ENCODE assay signal across 8 mouse cellular contexts in genomic region chr9:57764974-57765363, GRCm38 (mm10). TPM values are rescaled to one million over a fixed set of nuclear protein-coding genes. Genes with fewer than 3 reads are reported as not detected.
DNase-seq lines count a peak whose midpoint lies in the region; ATAC-seq and TF ChIP-seq lines count a peak whose summit lies in the region.

No protein-coding gene starts in this region.

- peak; percentile 95 for DNase-seq in A20 (ENCODE audit: low read depth, low spot score)
- peak; percentile 96 for DNase-seq in embryonic facial prominence, embryonic 14.5 days (ENCODE audit: low spot score)
- peak; percentile 95 for DNase-seq in heart, adult 8-10 months (ENCODE audit: low spot score)
- peak; percentile 93 for DNase-seq in kidney, adult 8-10 months
- DNase-seq in limb, embryonic 14.5 days (ENCODE audit: low spot score): peak; percentile 86
- DNase-seq in spleen, adult 2 months (ENCODE audit: low read depth in 1 of 2, low spot score in 2 of 2): peak; percentile 74 to 96

- H3K9ac ChIP-seq in embryonic facial prominence, embryonic 14.5 days (ENCODE audit: low read depth, low read length): peak overlapping the region; percentile 99
- peak overlapping the region; percentile 97 for H3K9ac ChIP-seq in limb, embryonic 14.5 days (ENCODE audit: low read depth, low read length, severe bottlenecking)
- peak overlapping the region; percentile 100 for H3K9ac ChIP-seq in midbrain, embryonic 16.5 days (ENCODE audit: low read depth, low read length)

- no peaks in the 10 kb centered on the region for H3K9me3 ChIP-seq in embryonic facial prominence, embryonic 14.5 days (ENCODE audit: control insufficient read depth, low read length)
- H3K9me3 ChIP-seq in limb, embryonic 14.5 days (ENCODE audit: control insufficient read depth, low read length): no peaks in the 10 kb centered on the region
- no peaks in the 10 kb centered on the region for H3K9me3 ChIP-seq in midbrain, embryonic 16.5 days (replicated peaks; ENCODE audit: control insufficient read depth, low read length, poor library complexity, severe bottlenecking)

- WGBS in bone marrow, adult 2 months: under 1% methylated on average over 45 of the region's 45 CpGs
- 0% methylated on average over 17 of the region's 45 CpGs for WGBS in embryonic facial prominence, embryonic 14.5 days
- WGBS in limb, embryonic 14.5 days: 1% methylated on average over 36 of the region's 45 CpGs
- 0% methylated on average over 40 of the region's 45 CpGs for WGBS in midbrain, embryonic 16.5 days
- under 1% methylated on average over 45 of the region's 45 CpGs for whole genome bisulfite sequencing in spleen, adult 2 months

- H3K27ac ChIP-seq in bone marrow, adult 2 months (ENCODE audit: control insufficient read depth, insufficient read depth, low read depth, low read length, poor library complexity): peak overlapping the region; percentile 99
- peak overlapping the region; percentile 98 for H3K27ac ChIP-seq in embryonic facial prominence, embryonic 14.5 days (replicated peaks; ENCODE audit: low read depth, low read length)
- peak overlapping the region; percentile 97 for H3K27ac ChIP-seq in limb, embryonic 14.5 days (replicated peaks; ENCODE audit: low read depth, low read length)
- peak overlapping the region; percentile 99 for H3K27ac ChIP-seq in midbrain, embryonic 16.5 days (ENCODE audit: low read length)
- H3K27ac ChIP-seq in spleen, adult 2 months (ENCODE audit: insufficient read depth, low read length): peak overlapping the region; percentile 98

- peak overlapping the region; percentile 98 for H3K4me3 ChIP-seq in bone marrow, adult 2 months (replicated peaks; ENCODE audit: control insufficient read depth, low read depth, low read length)
- peak overlapping the region; percentile 97 for H3K4me3 ChIP-seq in embryonic facial prominence, embryonic 14.5 days (ENCODE audit: low read depth, low read length)
- H3K4me3 ChIP-seq in limb, embryonic 14.5 days (replicated peaks; ENCODE audit: low read length): peak overlapping the region; percentile 94
- peak overlapping the region; percentile 77 for H3K4me3 ChIP-seq in midbrain, embryonic 16.5 days (ENCODE audit: low read depth, low read length)
- peak overlapping the region; percentile 98 for H3K4me3 ChIP-seq in spleen, adult 2 months (ENCODE audit: extremely low read depth, insufficient read depth, insufficient read length)

- peaks cover 16% of the 10 kb centered on the region for H3K36me3 ChIP-seq in embryonic facial prominence, embryonic 14.5 days (ENCODE audit: control insufficient read depth, insufficient read depth, low read length)
- H3K36me3 ChIP-seq in limb, embryonic 14.5 days (ENCODE audit: control insufficient read depth, insufficient read depth, low read length): peaks cover 20% of the 10 kb centered on the region
- H3K36me3 ChIP-seq in midbrain, embryonic 16.5 days (ENCODE audit: control insufficient read depth, insufficient read depth, low read length): peaks cover 14% of the 10 kb centered on the region
- peaks cover 12% of the 10 kb centered on the region for H3K36me3 ChIP-seq in spleen, adult 2 months (ENCODE audit: control insufficient read depth, insufficient read depth, low read length)

- peak; percentile 84; the same call in 1 of the 2 replicates for TF ChIP-seq POLR2A in bone marrow, adult 2 months (IDR thresholded peaks at IDR 0.05; ENCODE audit: borderline replicate concordance, control insufficient read depth, low read depth, low read length)
- TF ChIP-seq POLR2A in limb, embryonic 14.5 days (IDR thresholded peaks at IDR 0.05; ENCODE audit: borderline replicate concordance, extremely low read depth, insufficient read depth, insufficient read length): peak; percentile 82; the same call in 1 of the 2 replicates
- TF ChIP-seq POLR2A in spleen, adult 2 months (IDR thresholded peaks at IDR 0.05; ENCODE audit: low read depth, low read length): peak; percentile 86

- no peaks in the 10 kb centered on the region for H3K27me3 ChIP-seq in embryonic facial prominence, embryonic 14.5 days (replicated peaks; ENCODE audit: control insufficient read depth, insufficient read depth, low read length)
- no peaks in the 10 kb centered on the region for H3K27me3 ChIP-seq in limb, embryonic 14.5 days (ENCODE audit: control insufficient read depth, insufficient read depth, low read length)
- no peaks in the 10 kb centered on the region for H3K27me3 ChIP-seq in midbrain, embryonic 16.5 days (ENCODE audit: control insufficient read depth, insufficient read depth, low read depth, low read length)
- H3K27me3 ChIP-seq in spleen, adult 2 months (ENCODE audit: control insufficient read depth, insufficient read depth, low read length): no peaks in the 10 kb centered on the region

- no peak for TF ChIP-seq CTCF in bone marrow, adult 2 months (IDR thresholded peaks at IDR 0.05; ENCODE audit: control insufficient read depth, insufficient read depth, low read length)
- TF ChIP-seq CTCF in spleen, adult 2 months (IDR thresholded peaks at IDR 0.05; ENCODE audit: extremely low read depth, insufficient read depth, insufficient read length, insufficient replicate concordance): no peak

- H3K4me1 ChIP-seq in bone marrow, adult 2 months (ENCODE audit: control insufficient read depth, insufficient read depth, low read length): peaks cover 7% of the 10 kb centered on the region; the same call in 1 of the 2 replicates
- peaks cover 24% of the 10 kb centered on the region for H3K4me1 ChIP-seq in embryonic facial prominence, embryonic 14.5 days (ENCODE audit: control insufficient read depth, insufficient read depth, low read length)
- H3K4me1 ChIP-seq in limb, embryonic 14.5 days (ENCODE audit: control insufficient read depth, insufficient read depth, low read length): peaks cover 32% of the 10 kb centered on the region
- peaks cover 30% of the 10 kb centered on the region for H3K4me1 ChIP-seq in midbrain, embryonic 16.5 days (ENCODE audit: control insufficient read depth, insufficient read depth, low read length)
- peaks cover 22% of the 10 kb centered on the region for H3K4me1 ChIP-seq in spleen, adult 2 months (ENCODE audit: control insufficient read depth, insufficient read depth, insufficient read length)

- ATAC-seq in embryonic facial prominence, embryonic 14.5 days (ENCODE audit: low read depth): peak; percentile 95
- peak; percentile 95 for ATAC-seq in limb, embryonic 14.5 days (ENCODE audit: low FRiP score, low read depth)
- peak; percentile 93 for ATAC-seq in midbrain, embryonic 16.5 days

- H3K4me2 ChIP-seq in embryonic facial prominence, embryonic 14.5 days (ENCODE audit: low read depth, low read length): peak overlapping the region; percentile 93
- H3K4me2 ChIP-seq in limb, embryonic 14.5 days (replicated peaks; ENCODE audit: low read depth, low read length, severe bottlenecking): peak overlapping the region; percentile 95
- H3K4me2 ChIP-seq in midbrain, embryonic 16.5 days (ENCODE audit: low read length): peak overlapping the region; percentile 95

RNA-seq across cellular contexts. Expression of gene Clk3, which starts 0.7 kb away (rescaled TPM):
- 148 and 149 TPM in 2 replicates for polyA plus RNA-seq in bone marrow, adult 2 months (2011; ENCODE audit: insufficient read depth, insufficient read length, low replicate concordance, missing spikeins)
- 54.7 and 59.6 TPM in 2 replicates for polyA plus RNA-seq in embryonic facial prominence, embryonic 14.5 days (2014; fragmentation: Nextera tagmentation; extraction: Ambion mirVana)
- 10 to 100 TPM; 23.8 to 36.5 (median 29.3) TPM for total RNA-seq in heart, adult 8-10 months (2022)
- 133 and 146 TPM in 2 replicates for polyA plus RNA-seq in limb, embryonic 14.5 days (2012; rRNA removed)
- 56.1 and 76.3 TPM in 2 replicates for polyA plus RNA-seq in limb, embryonic 14.5 days (2014; fragmentation: Nextera tagmentation; extraction: Ambion mirVana)
- 58.8 and 62.9 TPM in 2 replicates for polyA plus RNA-seq in midbrain, embryonic 16.5 days (2015; fragmentation: Nextera tagmentation; extraction: Ambion mirVana)
- 99.1 and 117 TPM in 2 replicates for polyA plus RNA-seq in spleen, adult 2 months (2012; rRNA removed)

RNA-seq across cellular contexts. Expression of gene Edc3, which starts 56.6 kb away (rescaled TPM):
- polyA plus RNA-seq in bone marrow, adult 2 months (2011; ENCODE audit: insufficient read depth, insufficient read length, low replicate concordance, missing spikeins): 8.3 and 9.1 TPM in 2 replicates
- polyA plus RNA-seq in embryonic facial prominence, embryonic 14.5 days (2014; fragmentation: Nextera tagmentation; extraction: Ambion mirVana): 22.1 and 25.0 TPM in 2 replicates
- 1 to 10 TPM; 3.6 to 5.3 (median 4.5) TPM for total RNA-seq in heart, adult 8-10 months (2022)
- polyA plus RNA-seq in limb, embryonic 14.5 days (2012; rRNA removed): 21.0 and 24.4 TPM in 2 replicates
- polyA plus RNA-seq in limb, embryonic 14.5 days (2014; fragmentation: Nextera tagmentation; extraction: Ambion mirVana): 25.7 and 27.7 TPM in 2 replicates
- polyA plus RNA-seq in midbrain, embryonic 16.5 days (2015; fragmentation: Nextera tagmentation; extraction: Ambion mirVana): 31.8 and 34.7 TPM in 2 replicates
- 9.9 and 11.2 TPM in 2 replicates for polyA plus RNA-seq in spleen, adult 2 months (2012; rRNA removed)

Comparison
In these comparisons a context has a peak if more than half of its experiments do, and no peak if none do; other contexts are left out.
1. Peak in every context shown above with its lines: DNase-seq, ATAC-seq, H3K4me3 ChIP-seq and H3K27ac ChIP-seq.